Mouse (Mus musculus) hindbrain, embryonic 13.5 days (tissue): ENCODE measurements around the gene Txnrd1. TPM values are rescaled to one million over a fixed set of nuclear protein-coding genes. Genes with fewer than 3 reads are reported as not detected.
A peak's percentile ranks its signal among the peaks of the same experiment; 100 is the strongest.

Experiments
- ATAC-seq: fragments of 200-750 bp; cut with Nextera tagmentation; 2 replicates; pipeline ENCODE4 v1.8.0; 2017; ENCODE audit warnings: moderate TSS enrichment; ENCODE audit not compliant: low FRiP score
- H3K27ac ChIP-seq: fragments of 300-500 bp; sonication (generic); 2 replicates; pipeline ENCODE4 v1.5.1; 2015; ENCODE audit warnings: inconsistent platforms, mild to moderate bottlenecking, moderate library complexity
- H3K27me3 ChIP-seq: fragments of 300-500 bp; sonication (generic); 2 replicates; pipeline ENCODE4 v1.6.1; 2015; ENCODE audit warnings: mild to moderate bottlenecking, inconsistent platforms
- H3K36me3 ChIP-seq: fragments of 300-500 bp; sonication (generic); 2 replicates; pipeline ENCODE4 v1.6.1; 2015; ENCODE audit warnings: mild to moderate bottlenecking, inconsistent platforms
- H3K4me1 ChIP-seq: fragments of 300-500 bp; sonication (generic); replicated peaks from 2 replicates; pipeline ENCODE4 v1.6.1; 2015; ENCODE audit warnings: inconsistent platforms
- H3K4me2 ChIP-seq: fragments of 300-500 bp; sonication (generic); 2 replicates; pipeline ENCODE4 v1.6.1; 2015; ENCODE audit warnings: inconsistent platforms, mild to moderate bottlenecking, moderate library complexity
- H3K4me3 ChIP-seq: fragments of 300-500 bp; sonication (generic); 2 replicates; pipeline ENCODE4 v1.5.1; 2015; ENCODE audit warnings: mild to moderate bottlenecking, inconsistent platforms
- H3K9ac ChIP-seq: fragments of 300-500 bp; sonication (generic); 2 replicates; pipeline ENCODE4 v1.6.1; 2015; ENCODE audit warnings: mild to moderate bottlenecking, inconsistent platforms
- H3K9me3 ChIP-seq: fragments of 300-500 bp; sonication (generic); 2 replicates; pipeline ENCODE4 v1.6.1; 2016; ENCODE audit warnings: inconsistent platforms
- WGBS: fragments of 180-500 bp; shearing (Covaris S2); methylation state at CpG from one replicate; pipeline ENCODE4 v1.1.7; 2015; 5-methylcytosine and 5-hydroxymethylcytosine counted together
- polyA plus RNA-seq: library from polyadenylated mRNA; unstranded; fragments of >200 nt; fragmentation: Nextera tagmentation; extraction: Ambion mirVana; gene quantifications from 2 replicates; pipeline ENCODE4 v1.2.1, GENCODE M21; 2015

Txnrd1 gene
- polyA plus RNA-seq, 1 experiment from 2014 or later: 122 TPM

DNA sequence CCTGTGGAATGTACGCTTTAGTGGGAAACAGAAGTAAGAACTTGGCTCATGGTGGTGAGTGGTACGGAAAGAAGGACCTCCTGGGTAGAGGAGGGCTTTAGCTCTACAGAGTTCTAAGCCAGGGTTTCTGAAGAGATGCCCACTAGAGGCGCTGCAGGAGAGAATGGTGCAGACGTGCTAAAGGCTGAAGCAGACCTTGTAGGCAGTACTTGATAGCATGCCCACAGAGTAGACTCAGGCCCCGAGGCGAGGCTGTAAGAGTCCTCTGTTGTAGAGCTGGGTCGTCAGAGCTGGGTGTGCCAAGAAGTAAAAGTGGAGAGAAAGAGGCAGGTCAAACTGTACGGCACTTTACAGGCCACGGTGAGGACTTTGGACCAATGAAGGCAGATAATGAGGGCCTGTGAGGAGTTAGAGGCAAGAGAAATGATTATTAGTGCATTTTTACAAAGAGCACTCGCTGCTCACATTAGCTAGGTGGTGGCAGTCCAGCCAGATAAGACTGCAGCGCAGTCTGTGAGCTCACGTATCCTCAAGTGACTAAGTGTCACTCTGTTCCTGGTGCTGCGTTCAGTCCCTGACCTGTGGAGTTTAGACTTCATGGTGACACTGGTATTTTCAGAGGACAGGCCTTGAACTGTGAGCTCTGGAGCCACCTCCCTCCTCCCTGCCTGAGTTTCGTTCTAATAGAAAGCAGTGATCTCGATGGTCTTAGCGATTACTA is 42.5 kb downstream of the Txnrd1 start:
- Histone ChIP-seq H3K27ac (no peak overlapping the region), H3K4me1 (peaks cover 15% of the 10 kb centered on the region; the same call in 1 of the 2 replicates), H3K36me3 (peaks cover 73% of the 10 kb centered on the region), H3K4me3 (no peak overlapping the region), H3K27me3 (no peaks in the 10 kb centered on the region), H3K9me3 (no peaks in the 10 kb centered on the region), H3K4me2 (no peak overlapping the region), H3K9ac (no peak overlapping the region)
- ATAC-seq: no peak
- whole genome bisulfite sequencing: 84% methylated on average over 16 of the region's 16 CpGs

DNA sequence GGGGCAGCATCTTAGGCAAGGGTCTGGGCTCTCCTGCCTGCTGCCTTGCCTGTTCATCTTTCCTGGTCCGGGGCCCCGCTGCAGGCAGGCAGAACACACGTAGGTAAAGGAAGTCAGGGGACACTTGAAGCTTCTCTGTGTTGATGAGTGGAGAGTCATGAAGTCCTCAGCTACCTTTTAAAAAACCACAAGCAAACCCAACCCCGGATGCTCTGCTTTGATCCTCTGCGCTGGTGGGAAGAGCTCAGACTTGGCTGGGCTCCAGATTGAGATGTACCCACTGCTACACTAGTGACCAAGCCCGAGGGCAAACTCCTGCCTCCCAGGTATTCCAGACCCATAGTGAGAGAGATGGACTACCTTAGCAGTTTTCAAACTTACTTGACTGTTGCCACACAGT is 53.6 kb downstream of the Txnrd1 start:
- Histone ChIP-seq H3K4me2 (no peak overlapping the region), H3K9me3 (no peaks in the 10 kb centered on the region), H3K4me1 (no peaks in the 10 kb centered on the region), H3K4me3 (no peak overlapping the region), H3K27ac (no peak overlapping the region), H3K9ac (no peak overlapping the region), H3K36me3 (peaks cover 91% of the 10 kb centered on the region), H3K27me3 (no peaks in the 10 kb centered on the region)
- no peak for ATAC-seq
- WGBS: 98% methylated on average over 6 of the region's 6 CpGs

DNA sequence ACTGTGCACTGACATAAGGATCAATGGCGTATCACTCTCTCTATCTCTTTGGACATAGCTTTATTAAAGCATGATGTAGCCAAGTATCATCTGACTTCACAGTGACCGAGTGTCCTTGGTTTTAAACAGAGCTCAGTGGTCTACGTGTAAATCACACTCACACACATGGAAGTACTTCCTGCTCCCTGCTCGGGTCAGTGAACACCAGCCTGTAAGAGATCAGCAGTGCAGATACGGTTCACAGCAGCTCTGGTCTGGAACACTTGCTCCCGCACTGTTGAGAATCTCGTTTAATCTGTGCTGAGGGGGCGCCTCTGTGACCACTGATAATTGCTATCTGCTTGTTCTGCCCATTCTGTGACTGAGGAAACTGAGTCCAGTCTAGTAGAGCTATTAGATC is 54.8 kb downstream of the Txnrd1 start:
- 93% methylated on average over 8 of the region's 8 CpGs for WGBS
- Histone ChIP-seq H3K4me2 (no peak overlapping the region), H3K36me3 (peaks cover 87% of the 10 kb centered on the region), H3K27me3 (no peaks in the 10 kb centered on the region), H3K4me3 (no peak overlapping the region), H3K9ac (no peak overlapping the region), H3K27ac (no peak overlapping the region), H3K4me1 (peaks cover 11% of the 10 kb centered on the region), H3K9me3 (no peaks in the 10 kb centered on the region)
- ATAC-seq: no peak

DNA sequence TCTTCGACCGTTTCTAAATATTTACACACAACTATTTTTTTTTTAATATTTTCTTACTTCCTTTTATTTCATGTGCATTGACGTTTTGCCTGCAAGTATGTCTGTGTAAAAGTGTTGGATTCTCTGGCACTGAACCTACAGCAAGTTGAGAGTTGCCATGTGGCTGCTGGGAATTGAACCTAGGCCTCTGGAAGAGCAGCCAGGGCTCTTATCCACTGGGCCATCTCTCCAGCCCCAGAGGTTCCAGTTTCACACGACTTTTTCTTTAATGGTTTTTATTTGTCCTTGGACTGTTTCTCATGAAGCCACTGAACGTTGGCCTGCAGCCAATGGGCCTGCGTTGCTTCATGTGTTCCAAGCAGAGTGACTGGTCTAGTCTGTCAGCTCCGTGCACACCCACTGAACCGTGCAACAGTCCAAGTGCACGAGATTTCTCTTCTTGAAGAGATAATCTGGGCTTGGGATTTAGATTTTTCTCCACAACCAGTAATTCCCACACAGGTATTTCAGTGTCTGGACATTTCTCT is 55.8 kb downstream of the Txnrd1 start:
- no peak for ATAC-seq
- Histone ChIP-seq H3K4me2 (no peak overlapping the region), H3K4me3 (no peak overlapping the region), H3K4me1 (peaks cover 13% of the 10 kb centered on the region), H3K9ac (no peak overlapping the region), H3K27ac (no peak overlapping the region), H3K27me3 (no peaks in the 10 kb centered on the region), H3K9me3 (no peaks in the 10 kb centered on the region), H3K36me3 (peaks cover 85% of the 10 kb centered on the region)
- 75% methylated on average over 9 of the region's 9 CpGs for WGBS

DNA sequence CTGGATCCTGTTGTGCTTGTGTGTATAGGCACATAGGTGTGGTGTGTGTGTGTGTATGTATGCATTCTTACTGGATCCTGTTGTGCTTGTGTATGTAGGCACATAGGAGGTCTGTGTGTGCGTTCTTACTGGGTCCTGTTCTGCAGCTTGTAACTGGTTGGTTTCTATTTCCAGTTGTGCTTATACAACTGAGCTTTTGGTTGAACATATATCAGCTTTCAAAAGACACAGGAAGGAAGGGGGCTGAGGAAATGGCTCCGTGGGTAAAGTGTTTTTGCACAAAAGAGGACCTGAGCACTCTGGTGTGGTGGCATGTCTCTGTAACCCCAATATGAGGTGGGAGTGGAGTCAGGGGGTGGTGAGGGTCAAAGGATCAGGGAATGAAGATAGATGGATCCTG is 57.2 kb downstream of the Txnrd1 start:
- WGBS: 87% methylated on average over 2 of the region's 2 CpGs
- no peak overlapping the region for H3K27ac ChIP-seq
- no peaks in the 10 kb centered on the region for H3K9me3 ChIP-seq
- H3K36me3 ChIP-seq: peaks cover 82% of the 10 kb centered on the region
- H3K4me1 ChIP-seq: peaks cover 13% of the 10 kb centered on the region
- H3K27me3 ChIP-seq: no peaks in the 10 kb centered on the region
- H3K4me2 ChIP-seq: no peak overlapping the region
- no peak overlapping the region for H3K9ac ChIP-seq
- H3K4me3 ChIP-seq: no peak overlapping the region
- ATAC-seq: no peak

DNA sequence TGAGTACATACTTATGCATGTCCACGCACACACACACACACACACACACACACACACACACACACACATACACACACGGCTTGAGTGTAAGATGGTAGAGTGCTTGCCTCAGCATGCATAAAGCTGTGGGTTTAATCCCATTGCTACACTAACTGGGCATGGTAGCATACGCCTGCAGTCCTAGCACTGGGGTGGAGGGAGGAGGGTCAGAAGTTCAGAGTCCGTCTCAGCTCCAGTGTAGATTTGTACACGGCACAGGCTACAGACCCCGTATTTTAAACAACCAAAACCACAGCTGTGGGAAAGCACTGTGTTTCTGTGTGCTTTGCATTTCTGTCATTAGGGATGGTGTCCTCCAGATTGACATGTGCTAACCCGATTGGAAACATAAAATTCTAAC is 57.7 kb downstream of the Txnrd1 start:
- no peaks in the 10 kb centered on the region for H3K27me3 ChIP-seq
- H3K4me1 ChIP-seq: peaks cover 13% of the 10 kb centered on the region
- H3K4me3 ChIP-seq: no peak overlapping the region
- H3K9ac ChIP-seq: no peak overlapping the region
- H3K27ac ChIP-seq: no peak overlapping the region
- ATAC-seq: no peak
- WGBS: 86% methylated on average over 7 of the region's 7 CpGs
- no peak overlapping the region for H3K4me2 ChIP-seq
- H3K9me3 ChIP-seq: no peaks in the 10 kb centered on the region
- H3K36me3 ChIP-seq: peaks cover 82% of the 10 kb centered on the region

DNA sequence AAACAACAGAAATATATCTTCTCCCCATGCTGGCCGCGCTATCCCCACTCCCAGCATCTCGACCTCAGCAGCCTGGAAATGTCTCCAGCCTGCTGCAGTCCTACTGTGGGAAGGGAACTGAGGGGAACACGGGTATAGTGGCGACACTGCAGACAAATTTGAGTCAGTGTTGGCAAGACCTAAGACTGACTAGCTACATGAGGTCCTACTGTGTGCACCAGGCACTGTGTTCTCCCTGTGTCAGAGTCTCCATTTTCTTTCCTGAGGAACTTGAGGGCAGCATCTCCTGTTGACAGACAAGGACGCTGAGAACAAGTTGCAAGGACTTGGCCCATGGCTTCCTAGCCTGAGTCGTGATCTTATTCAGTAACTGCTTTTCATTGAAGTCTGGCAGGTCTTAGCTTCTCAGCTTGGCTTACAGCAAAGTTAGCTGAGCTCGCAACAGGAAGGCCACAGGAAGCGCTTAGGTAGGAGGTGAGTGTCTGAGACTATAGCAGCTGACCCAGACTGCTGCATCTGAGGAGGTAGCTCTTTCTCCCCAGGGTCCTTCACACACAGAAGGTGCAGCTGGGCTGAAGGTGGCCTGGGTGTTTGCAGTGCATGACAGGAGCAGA is 58.8 kb downstream of the Txnrd1 start:
- ATAC-seq: no peak
- 92% methylated on average over 9 of the region's 9 CpGs for WGBS
- H3K36me3 ChIP-seq: peaks cover 80% of the 10 kb centered on the region
- peaks cover 13% of the 10 kb centered on the region for H3K4me1 ChIP-seq
- H3K4me3 ChIP-seq: no peak overlapping the region
- H3K9ac ChIP-seq: no peak overlapping the region
- H3K27ac ChIP-seq: no peak overlapping the region
- no peaks in the 10 kb centered on the region for H3K27me3 ChIP-seq
- H3K4me2 ChIP-seq: no peak overlapping the region
- H3K9me3 ChIP-seq: no peaks in the 10 kb centered on the region

DNA sequence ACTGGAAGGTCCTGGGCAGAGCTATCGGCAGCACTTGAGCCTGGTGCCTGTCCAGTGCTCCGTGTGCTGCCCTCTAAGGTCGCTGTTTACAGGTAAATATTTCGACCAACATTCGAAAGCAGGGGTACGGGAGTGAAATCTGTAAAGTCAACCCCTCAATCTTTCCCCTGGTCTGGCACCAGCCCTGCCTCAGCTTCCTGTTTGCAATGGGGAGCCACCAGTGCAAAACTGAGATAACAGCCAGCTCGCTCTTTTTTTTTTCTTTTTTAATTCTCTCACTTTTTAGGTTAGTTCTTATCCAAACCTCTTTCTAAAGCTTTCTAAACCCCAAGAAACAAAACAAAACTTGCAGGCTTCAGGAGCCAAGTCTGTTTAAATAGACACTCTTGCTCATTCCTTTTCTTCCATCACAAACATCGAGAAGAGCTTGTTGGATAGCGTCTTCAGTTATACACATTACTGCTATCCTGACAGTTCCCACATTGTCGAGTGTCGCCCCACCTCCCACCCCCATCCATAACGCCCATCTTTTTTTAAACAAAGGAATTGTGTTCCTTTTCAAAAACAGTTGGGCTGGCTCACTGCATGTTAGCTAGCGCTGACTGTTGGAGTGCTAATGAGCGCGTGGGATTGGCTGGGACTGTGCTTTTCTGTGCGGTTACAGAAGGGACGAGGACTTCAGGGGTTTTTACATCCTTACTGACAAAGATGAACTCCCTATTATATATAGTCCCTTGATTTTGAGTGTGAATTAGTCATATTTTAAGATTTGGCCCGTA is 60.3 kb downstream of the Txnrd1 start:
- no peak overlapping the region for H3K4me2 ChIP-seq
- no peaks in the 10 kb centered on the region for H3K9me3 ChIP-seq
- ATAC-seq: no peak
- no peaks in the 10 kb centered on the region for H3K27me3 ChIP-seq
- H3K27ac ChIP-seq: peak overlapping the region; percentile 10; the same call in 1 of the 2 replicates
- H3K4me3 ChIP-seq: no peak overlapping the region
- H3K4me1 ChIP-seq: peaks cover 13% of the 10 kb centered on the region
- peaks cover 77% of the 10 kb centered on the region for H3K36me3 ChIP-seq
- H3K9ac ChIP-seq: no peak overlapping the region
- 66% methylated on average over 18 of the region's 18 CpGs for WGBS

DNA sequence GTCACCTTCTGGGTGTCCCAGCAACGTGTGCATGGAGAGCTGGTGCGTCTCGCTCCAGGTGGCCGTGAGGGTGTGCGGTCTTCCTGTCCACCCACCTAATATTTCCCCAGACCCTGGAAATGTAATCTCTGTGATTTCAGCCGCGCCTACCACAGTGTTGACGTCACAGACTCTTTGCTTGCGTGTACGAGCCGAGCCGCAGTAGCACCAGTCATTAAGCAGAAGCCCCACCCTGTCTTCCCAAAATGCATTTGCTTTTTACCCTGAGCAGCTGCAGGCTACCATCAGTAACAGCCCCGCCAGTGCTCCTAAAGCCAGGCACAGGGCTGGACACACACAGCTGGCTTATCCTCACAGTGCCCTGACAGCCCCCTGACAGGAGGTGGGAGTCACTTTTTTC is 64.2 kb downstream of the Txnrd1 start:
- ATAC-seq: no peak
- Histone ChIP-seq H3K4me1 (peaks cover 28% of the 10 kb centered on the region), H3K4me2 (no peak overlapping the region), H3K27me3 (no peaks in the 10 kb centered on the region), H3K9ac (no peak overlapping the region), H3K4me3 (no peak overlapping the region), H3K27ac (no peak overlapping the region), H3K36me3 (peaks cover 42% of the 10 kb centered on the region), H3K9me3 (no peaks in the 10 kb centered on the region)
- WGBS: 94% methylated on average over 13 of the region's 13 CpGs

DNA sequence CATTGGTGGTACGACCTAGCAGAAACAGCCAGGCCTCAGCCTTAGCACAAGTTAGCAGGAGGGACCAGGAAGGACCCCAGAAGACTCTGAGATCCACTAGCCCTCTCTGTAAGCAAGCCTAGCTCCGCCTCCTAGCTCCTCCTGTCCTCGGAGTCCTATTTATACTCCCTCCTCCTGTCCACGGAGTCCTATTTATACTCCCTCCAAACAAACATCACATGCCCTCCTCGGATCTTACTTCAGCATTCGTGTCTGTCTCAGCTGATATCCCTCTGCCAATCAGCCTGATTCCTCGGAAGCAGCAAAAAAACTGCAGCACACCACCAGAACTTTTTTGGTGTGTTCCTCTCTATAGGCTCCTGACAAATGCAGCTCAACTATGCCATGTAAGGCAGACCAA is 65.1 kb downstream of the Txnrd1 start:
- Histone ChIP-seq H3K36me3 (peaks cover 36% of the 10 kb centered on the region), H3K4me2 (no peak overlapping the region), H3K4me3 (no peak overlapping the region), H3K27me3 (no peaks in the 10 kb centered on the region), H3K9ac (no peak overlapping the region), H3K27ac (no peak overlapping the region), H3K9me3 (no peaks in the 10 kb centered on the region), H3K4me1 (peaks cover 19% of the 10 kb centered on the region)
- ATAC-seq: no peak
- 64% methylated on average over 7 of the region's 7 CpGs for WGBS

DNA sequence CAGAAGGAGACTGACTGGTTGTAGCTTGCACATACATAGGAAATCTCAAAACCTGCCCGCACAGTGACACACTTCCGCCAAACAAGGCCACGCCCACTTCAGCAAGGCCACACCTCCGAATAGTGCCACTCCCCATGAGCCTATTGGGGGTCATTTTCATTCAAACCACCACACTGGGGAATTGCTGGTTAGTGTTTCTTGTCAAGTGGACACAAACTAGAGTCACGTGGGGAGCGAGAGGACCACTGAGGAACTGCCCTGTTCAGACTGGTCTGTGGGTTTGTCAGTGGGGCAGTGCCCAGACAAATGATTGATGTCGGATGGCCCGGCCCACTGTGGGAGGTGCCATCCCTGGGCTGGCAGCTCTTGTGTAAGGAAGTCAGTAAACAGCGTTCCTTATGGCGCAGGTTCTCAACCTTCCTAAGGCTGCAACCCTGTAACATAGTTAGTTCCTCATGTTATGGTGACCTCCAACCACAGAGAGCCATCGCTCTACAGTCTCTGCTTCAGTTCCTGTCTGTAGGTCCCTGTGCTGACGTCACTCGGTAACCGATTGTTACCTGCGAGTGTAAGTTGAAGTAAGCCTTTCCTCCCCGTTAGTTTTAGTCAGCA is 66.2 kb downstream of the Txnrd1 start:
- H3K9ac ChIP-seq: peak overlapping the region; percentile 19; the same call in 1 of the 2 replicates
- no peaks in the 10 kb centered on the region for H3K9me3 ChIP-seq
- peak overlapping the region; percentile 38 for H3K4me2 ChIP-seq
- H3K36me3 ChIP-seq: peaks cover 30% of the 10 kb centered on the region
- peaks cover 19% of the 10 kb centered on the region for H3K4me1 ChIP-seq
- peak; percentile 50 for ATAC-seq
- H3K4me3 ChIP-seq: 0 out of 2 replicates have a peak overlapping the region, but pooled peaks have one; percentile 9
- no peak overlapping the region; the same call in 1 of the 2 replicates for H3K27ac ChIP-seq
- WGBS: 47% methylated on average over 16 of the region's 16 CpGs
- no peaks in the 10 kb centered on the region for H3K27me3 ChIP-seq

DNA sequence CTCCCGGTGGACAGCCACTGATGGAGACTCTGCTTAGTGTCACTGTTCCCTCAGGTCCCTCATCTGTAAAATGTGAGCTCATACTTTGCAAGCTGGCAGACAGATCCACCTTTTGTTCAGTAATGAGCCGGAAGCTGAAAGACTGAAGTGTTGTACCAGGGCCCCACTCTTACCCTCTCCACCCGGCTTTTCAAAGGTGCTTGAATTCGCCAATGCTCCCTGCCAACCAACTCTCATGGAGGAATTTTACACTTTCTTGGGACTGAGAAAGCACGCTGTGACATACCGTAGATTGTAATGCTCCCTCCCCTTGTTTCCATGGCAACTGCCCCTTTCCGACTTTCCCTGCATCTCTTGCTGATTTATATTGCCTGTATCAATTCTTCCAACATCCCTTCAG is 66.8 kb downstream of the Txnrd1 start:
- peak; percentile 25 for ATAC-seq
- H3K9ac ChIP-seq: peak overlapping the region; percentile 19; the same call in 1 of the 2 replicates
- H3K4me3 ChIP-seq: 0 out of 2 replicates have a peak overlapping the region, but pooled peaks have one; percentile 9

More for the DNA sequence above, 66.8 kb downstream of the Txnrd1 start:
- WGBS: 8% methylated on average over 7 of the region's 7 CpGs
- H3K4me1 ChIP-seq: peaks cover 19% of the 10 kb centered on the region
- no peaks in the 10 kb centered on the region for H3K27me3 ChIP-seq
- no peaks in the 10 kb centered on the region for H3K9me3 ChIP-seq
- peaks cover 26% of the 10 kb centered on the region for H3K36me3 ChIP-seq
- peak overlapping the region; percentile 64 for H3K27ac ChIP-seq
- H3K4me2 ChIP-seq: peak overlapping the region; percentile 38
